In genomic region chr11:115092140-115092539, GRCm38 (mm10) we compare ENCODE assay signal across 15 mouse cellular contexts. TPM values are rescaled to one million over a fixed set of nuclear protein-coding genes. Genes with fewer than 3 reads are reported as not detected.
DNase-seq lines count a peak whose midpoint lies in the region; ATAC-seq and TF ChIP-seq lines count a peak whose summit lies in the region.
"Had no signal": no experiment of that assay in that cellular context is flagged by ENCODE, and none has a peak within 500 bp of the region (broad histone marks: within the 10 kb centered on the region; RNA-seq: fewer than 3 reads in every experiment).

No protein-coding gene starts in this region.

- H3K4me2 ChIP-seq in hindbrain, embryonic 16.5 days (ENCODE audit: low read length), result peak overlapping the region; percentile 57
- peak overlapping the region; percentile 53 for H3K4me2 ChIP-seq in neural tube, embryonic 13.5 days
- H3K4me2 ChIP-seq: limb, embryonic 15.5 days had no signal

- peak overlapping the region; percentile 71 for H3K4me3 ChIP-seq in cerebellum, adult 2 months (replicated peaks; ENCODE audit: insufficient read depth, low read depth, low read length)
- peak overlapping the region; percentile 43 for H3K4me3 ChIP-seq in left cerebral cortex, adult 2 months
- H3K4me3 ChIP-seq in hindbrain, embryonic 16.5 days (ENCODE audit: low read length), result peak overlapping the region; percentile 33; the same call in 1 of the 2 replicates
- H3K4me3 ChIP-seq in neural tube, embryonic 13.5 days, result peak overlapping the region; percentile 23; the same call in 1 of the 2 replicates

- DNase-seq in cerebellum, adult 2 months, result no peak
- no peak for DNase-seq in cerebellum, adult 11 months
- no peak for DNase-seq in left cerebral cortex, adult 2 months (ENCODE audit: extremely low spot score in 1 of 2, low spot score in 2 of 2)
- DNase-seq in left cerebral cortex, adult 8-10 months (ENCODE audit: low spot score in 2 of 2), result no peak
- DNase-seq in lung, postnatal 36 days, result no peak
- DNase-seq in ovary, adult 18-20 months (ENCODE audit: low spot score), result no peak
- DNase-seq: gastrocnemius, postnatal 10 days; kidney, adult 9 months had no signal

- H3K9me3 ChIP-seq in hindbrain, embryonic 16.5 days (ENCODE audit: control insufficient read depth, low read length), result 0 out of 2 replicates have a peak, but pooled peaks cover 4% of the 10 kb centered on the region
- peaks cover 6% of the 10 kb centered on the region; the same call in 1 of the 2 replicates for H3K9me3 ChIP-seq in neural tube, embryonic 13.5 days
- H3K9me3 ChIP-seq: limb, embryonic 15.5 days had no signal

- no peak for TF ChIP-seq POLR2A in cerebellum, adult 2 months (IDR thresholded peaks at IDR 0.05; ENCODE audit: borderline replicate concordance, insufficient read depth, low read length)

- no peak for ATAC-seq in hindbrain, embryonic 16.5 days
- ATAC-seq in neural tube, embryonic 13.5 days (ENCODE audit: low read depth), result no peak

- H3K4me1 ChIP-seq in cerebellum, adult 2 months (ENCODE audit: control insufficient read depth, insufficient read depth, low read length), result peaks cover 2% of the 10 kb centered on the region; the same call in 1 of the 2 replicates
- peaks cover 9% of the 10 kb centered on the region for H3K4me1 ChIP-seq in hindbrain, embryonic 16.5 days (ENCODE audit: control insufficient read depth, insufficient read depth, low read depth, low read length)
- H3K4me1 ChIP-seq in neural tube, embryonic 13.5 days (replicated peaks), result peaks cover 11% of the 10 kb centered on the region

- WGBS in cerebellum, adult 2 months, result 5% methylated on average over 4 of the region's 4 CpGs
- whole genome bisulfite sequencing in hindbrain, embryonic 16.5 days, result 11% methylated on average over 4 of the region's 4 CpGs
- 18% methylated on average over 4 of the region's 4 CpGs for WGBS in neural tube, embryonic 13.5 days

- intact Hi-C loops in left cerebral cortex, adult 2 months (cut with DNase I), result no loop called here

- peak overlapping the region; percentile 85 for H3K27ac ChIP-seq in cerebellum, adult 2 months (ENCODE audit: insufficient read depth, low read length)
- no peak overlapping the region for H3K27ac ChIP-seq in left cerebral cortex, adult 2 months
- no peak overlapping the region for H3K27ac ChIP-seq in hindbrain, embryonic 16.5 days (ENCODE audit: low read depth, low read length)
- no peak overlapping the region for H3K27ac ChIP-seq in neural tube, embryonic 13.5 days (replicated peaks)
- H3K27ac ChIP-seq: limb, embryonic 15.5 days had no signal

- H3K9ac ChIP-seq in hindbrain, embryonic 16.5 days (ENCODE audit: low read depth, low read length), result no peak overlapping the region
- H3K9ac ChIP-seq in neural tube, embryonic 13.5 days, result no peak overlapping the region
- H3K9ac ChIP-seq: limb, embryonic 15.5 days had no signal

- H3K27me3 ChIP-seq in cerebellum, adult 2 months (ENCODE audit: control insufficient read depth, insufficient read depth, low read length), result no peaks in the 10 kb centered on the region
- H3K27me3 ChIP-seq in hindbrain, embryonic 16.5 days (replicated peaks; ENCODE audit: control insufficient read depth, insufficient read depth, low read length), result peaks cover 17% of the 10 kb centered on the region
- H3K27me3 ChIP-seq in neural tube, embryonic 13.5 days, result peaks cover 39% of the 10 kb centered on the region

- no peak for TF ChIP-seq CTCF in cerebellum, adult 2 months (IDR thresholded peaks at IDR 0.05; ENCODE audit: borderline replicate concordance, insufficient read depth, low read depth, low read length)
- no peak for TF ChIP-seq CTCF in left cerebral cortex, adult 2 months (IDR thresholded peaks at IDR 0.05)

- H3K36me3 ChIP-seq in hindbrain, embryonic 16.5 days (ENCODE audit: control insufficient read depth, insufficient read depth, low read length), result no peaks in the 10 kb centered on the region
- no peaks in the 10 kb centered on the region for H3K36me3 ChIP-seq in neural tube, embryonic 13.5 days
- H3K36me3 ChIP-seq: limb, embryonic 15.5 days had no signal

RNA-seq across cellular contexts. Expression of gene Rab37, which starts 0.9 kb away (rescaled TPM):
- 40.2 and 44.4 TPM in 2 replicates for polyA plus RNA-seq in cerebellum, adult 2 months (2012; rRNA removed)
- 1 to 10 TPM; 1.8 to 2.4 TPM for total RNA-seq in left cerebral cortex, adult 2 months (2021)
- 1 to 10 TPM; 3.3 to 6.1 (median 4.8) TPM for total RNA-seq in left cerebral cortex, adult 8-10 months (2022)
- polyA plus RNA-seq in hindbrain, embryonic 16.5 days (2015; fragmentation: Nextera tagmentation; extraction: Ambion mirVana), result 0.89 and 1.3 TPM in 2 replicates
- 0.69 and 1.1 TPM in 2 replicates for polyA plus RNA-seq in neural tube, embryonic 13.5 days (2015; fragmentation: Nextera tagmentation; extraction: Ambion mirVana)

RNA-seq across cellular contexts. Expression of gene Cd300e, which starts 30.2 kb away (rescaled TPM):
- polyA plus RNA-seq in cerebellum, adult 2 months (2012; rRNA removed), result 0.11 and 0.24 TPM in 2 replicates
- total RNA-seq in left cerebral cortex, adult 2 months (2021), result under 1 TPM in 1 of 2 experiments, not detected in 1; 0.27 TPM
- under 1 TPM; 0.16 to 0.74 (median 0.44) TPM for total RNA-seq in left cerebral cortex, adult 8-10 months (2022)
- polyA plus RNA-seq in hindbrain, embryonic 16.5 days (2015; fragmentation: Nextera tagmentation; extraction: Ambion mirVana), result 0.08 and 0.12 TPM in 2 replicates
- polyA plus RNA-seq in neural tube, embryonic 13.5 days (2015; fragmentation: Nextera tagmentation; extraction: Ambion mirVana), result not detected in 2 replicates
- total RNA-seq: gastrocnemius, postnatal 10 days; layer of hippocampus, postnatal 25 days had no signal
- polyA plus RNA-seq: heart, embryonic 14.5 days had no signal

RNA-seq across cellular contexts. Expression of gene Cd300lf, which starts 41.7 kb away (rescaled TPM):
- polyA plus RNA-seq in cerebellum, adult 2 months (2012; rRNA removed), result 0.57 and 0.72 TPM in 2 replicates
- total RNA-seq in left cerebral cortex, adult 2 months (2021), result under 1 TPM in 1 of 2 experiments, not detected in 1; 0.58 TPM
- total RNA-seq in left cerebral cortex, adult 8-10 months (2022), result 1 to 10 TPM in 2 of 4 experiments, under 1 TPM in 2; 0.30 to 2.6 (median 0.83) TPM
- 0.29 and 0.32 TPM in 2 replicates for polyA plus RNA-seq in hindbrain, embryonic 16.5 days (2015; fragmentation: Nextera tagmentation; extraction: Ambion mirVana)
- 0.14 TPM in 1 of 2 replicates, not detected in the other for polyA plus RNA-seq in neural tube, embryonic 13.5 days (2015; fragmentation: Nextera tagmentation; extraction: Ambion mirVana)

RNA-seq across cellular contexts. Expression of gene Cd300ld3, which starts 43.9 kb away (rescaled TPM):
- polyA plus RNA-seq in cerebellum, adult 2 months (2012; rRNA removed), result 1.7 TPM in 2 replicates
- under 1 TPM in 1 of 2 experiments, not detected in 1; 0.77 TPM for total RNA-seq in left cerebral cortex, adult 2 months (2021)
- 1 to 10 TPM in 2 of 4 experiments, not detected in 2; 1.3 to 2.8 TPM for total RNA-seq in left cerebral cortex, adult 8-10 months (2022)
- not detected in 2 replicates for polyA plus RNA-seq in hindbrain, embryonic 16.5 days (2015; fragmentation: Nextera tagmentation; extraction: Ambion mirVana)
- polyA plus RNA-seq in neural tube, embryonic 13.5 days (2015; fragmentation: Nextera tagmentation; extraction: Ambion mirVana), result not detected in 2 replicates
- polyA plus RNA-seq: heart, embryonic 14.5 days; limb, embryonic 15.5 days; lung, postnatal 0 days; thymus, postnatal 0 days had no signal

RNA-seq across cellular contexts. Expression of gene Cd300ld5, which starts 54.6 kb away (rescaled TPM):
- polyA plus RNA-seq in cerebellum, adult 2 months (2012; rRNA removed), result 0.44 and 0.84 TPM in 2 replicates
- total RNA-seq in left cerebral cortex, adult 2 months (2021), result under 1 TPM; 0.77 to 0.96 TPM
- 1 to 10 TPM; 1.1 to 2.3 (median 1.2) TPM for total RNA-seq in left cerebral cortex, adult 8-10 months (2022)
- polyA plus RNA-seq in hindbrain, embryonic 16.5 days (2015; fragmentation: Nextera tagmentation; extraction: Ambion mirVana), result not detected in 2 replicates
- polyA plus RNA-seq in neural tube, embryonic 13.5 days (2015; fragmentation: Nextera tagmentation; extraction: Ambion mirVana), result not detected in 2 replicates
- polyA plus RNA-seq: heart, embryonic 14.5 days; limb, embryonic 15.5 days; lung, postnatal 0 days; thymus, postnatal 0 days had no signal

Comparison
In these comparisons a context has a peak if more than half of its experiments do, and no peak if none do; other contexts are left out.
1. RNA of gene Rab37, which starts 0.9 kb away (polyA plus RNA-seq): 40.2 to 44.4 TPM in cerebellum, adult 2 months; 0.69 to 1.1 TPM in neural tube, embryonic 13.5 days and 0.89 to 1.3 TPM in hindbrain, embryonic 16.5 days; every median in the first group is over 10 times any median in the second.
2. Peak in every context shown above with its lines, with median percentiles within 50 percentile points of each other: H3K4me3 ChIP-seq.